Mouse (Mus musculus) embryonic facial prominence, embryonic 14.5 days (tissue): ENCODE measurements around the gene Asap3. TPM values are rescaled to one million over a fixed set of nuclear protein-coding genes. Genes with fewer than 3 reads are reported as not detected.

Source experiments
- ATAC-seq: fragments of 200-750 bp; cut with Nextera tagmentation; 2 replicates; pipeline ENCODE4 v1.8.0; 2017; ENCODE audit warnings: low read depth, moderate number of reproducible peaks, moderate TSS enrichment
- DNase-seq: peaks from one replicate; pipeline ENCODE4 v3.0.0-alpha.2; 2015; ENCODE audit warnings: low spot score
- H3K27ac ChIP-seq: fragments of 300-500 bp; sonication (generic); replicated peaks from 2 replicates; pipeline ENCODE4 v1.5.1; 2014; ENCODE audit warnings: low read depth, mild to moderate bottlenecking, low read length, moderate library complexity
- H3K27me3 ChIP-seq: fragments of 300-500 bp; sonication (generic); replicated peaks from 2 replicates; pipeline ENCODE4 v1.6.1; 2014; ENCODE audit warnings: low read length; ENCODE audit not compliant: control insufficient read depth, insufficient read depth
- H3K36me3 ChIP-seq: fragments of 300-500 bp; sonication (generic); 2 replicates; pipeline ENCODE4 v1.6.1; 2014; ENCODE audit warnings: low read length, mixed read lengths; ENCODE audit not compliant: control insufficient read depth, insufficient read depth
- H3K4me1 ChIP-seq: fragments of 300-500 bp; sonication (generic); 2 replicates; pipeline ENCODE4 v1.6.1; 2014; ENCODE audit warnings: antibody characterized with exemption, low read length; ENCODE audit not compliant: control insufficient read depth, insufficient read depth
- H3K4me2 ChIP-seq: fragments of 300-500 bp; sonication (generic); 2 replicates; pipeline ENCODE4 v1.6.1; 2014; ENCODE audit warnings: low read depth, mild to moderate bottlenecking, low read length, moderate library complexity, mixed read lengths
- H3K4me3 ChIP-seq: fragments of 300-500 bp; sonication (generic); 2 replicates; pipeline ENCODE4 v1.5.1; 2014; ENCODE audit warnings: low read depth, mild to moderate bottlenecking, low read length
- H3K9ac ChIP-seq: fragments of 300-500 bp; sonication (generic); 2 replicates; pipeline ENCODE4 v1.6.1; 2014; ENCODE audit warnings: low read depth, mild to moderate bottlenecking, low read length, moderate library complexity, mixed read lengths
- H3K9me3 ChIP-seq: fragments of 300-500 bp; sonication (generic); 2 replicates; pipeline ENCODE4 v1.6.1; 2016; ENCODE audit warnings: low read length; ENCODE audit not compliant: control insufficient read depth
- WGBS: fragments of 180-500 bp; shearing (Covaris S2); extraction: QIAGEN DNeasy Blood & Tissue Kit; methylation state at CpG from one replicate; pipeline ENCODE4 v1.1.7; 2014; 5-methylcytosine and 5-hydroxymethylcytosine counted together
- polyA plus RNA-seq: library from polyadenylated mRNA; unstranded; fragments of >200 nt; fragmentation: Nextera tagmentation; extraction: Ambion mirVana; gene quantifications from 2 replicates; pipeline ENCODE4 v1.2.1, GENCODE M21; 2014

Gene Asap3
- polyA plus RNA-seq, 1 experiment from 2014 or later: 8.1 TPM

GRCm38 (mm10) chr4:136220133-136220775 lies 14.1 kb downstream of the Asap3 start:
- WGBS: 6% methylated on average over 15 of the region's 17 CpGs
- no peaks in the 10 kb centered on the region for H3K27me3 ChIP-seq
- ATAC-seq (peak; percentile 74), DNase-seq (peak; percentile 86)
- H3K9ac ChIP-seq: 0 out of 2 replicates have a peak overlapping the region, but pooled peaks have one; percentile 14
- H3K4me1 ChIP-seq: peaks cover 47% of the 10 kb centered on the region
- peak overlapping the region; percentile 89 for H3K27ac ChIP-seq
- no peak overlapping the region for H3K4me3 ChIP-seq
- H3K9me3 ChIP-seq: no peaks in the 10 kb centered on the region
- 0 out of 2 replicates have a peak, but pooled peaks cover 4% of the 10 kb centered on the region for H3K36me3 ChIP-seq
- peak overlapping the region; percentile 43 for H3K4me2 ChIP-seq

- no peaks in the 10 kb centered on the region for H3K9me3 ChIP-seq
- H3K36me3 ChIP-seq: 0 out of 2 replicates have a peak, but pooled peaks cover 5% of the 10 kb centered on the region
- peak; percentile 26 for DNase-seq
- H3K27me3 ChIP-seq: no peaks in the 10 kb centered on the region
- no peak overlapping the region for H3K4me3 ChIP-seq
- peaks cover 25% of the 10 kb centered on the region for H3K4me1 ChIP-seq
- WGBS: 56% methylated on average over 13 of the region's 13 CpGs
- no peak; the same call in 1 of the 2 replicates for ATAC-seq
- no peak overlapping the region for H3K27ac ChIP-seq
- no peak overlapping the region for H3K4me2 ChIP-seq
- H3K9ac ChIP-seq: 0 out of 2 replicates have a peak overlapping the region, but pooled peaks have one; percentile 16
Measured at GRCm38 (mm10) chr4:136223549-136224239, 17.5 kb downstream of the Asap3 start.

- WGBS: 67% methylated on average over 5 of the region's 5 CpGs
- Histone ChIP-seq H3K4me1 (peaks cover 20% of the 10 kb centered on the region), H3K27me3 (no peaks in the 10 kb centered on the region), H3K36me3 (peaks cover 10% of the 10 kb centered on the region; the same call in 1 of the 2 replicates), H3K4me3 (no peak overlapping the region), H3K9ac (no peak overlapping the region), H3K4me2 (no peak overlapping the region), H3K27ac (no peak overlapping the region), H3K9me3 (no peaks in the 10 kb centered on the region)
- no peak for DNase-seq
- no peak for ATAC-seq
Measured at GRCm38 (mm10) chr4:136224240-136224559, 18.0 kb downstream of the Asap3 start.

GRCm38 (mm10) chr4:136224677-136225460 lies 18.7 kb downstream of the Asap3 start:
- Histone ChIP-seq H3K36me3 (peaks cover 14% of the 10 kb centered on the region; the same call in 1 of the 2 replicates), H3K4me2 (no peak overlapping the region), H3K9ac (no peak overlapping the region), H3K27ac (no peak overlapping the region), H3K27me3 (no peaks in the 10 kb centered on the region), H3K4me3 (no peak overlapping the region), H3K9me3 (no peaks in the 10 kb centered on the region), H3K4me1 (peaks cover 13% of the 10 kb centered on the region)
- 84% methylated on average over 23 of the region's 23 CpGs for WGBS
- ATAC-seq (no peak), DNase-seq (no peak)

GRCm38 (mm10) chr4:136227408-136227807 lies 21.2 kb downstream of the Asap3 start:
- H3K4me1 ChIP-seq: peaks cover 6% of the 10 kb centered on the region; the same call in 1 of the 2 replicates
- DNase-seq (no peak), ATAC-seq (no peak)
- H3K4me2 ChIP-seq: no peak overlapping the region
- peaks cover 11% of the 10 kb centered on the region; the same call in 1 of the 2 replicates for H3K36me3 ChIP-seq
- H3K27me3 ChIP-seq: no peaks in the 10 kb centered on the region
- H3K27ac ChIP-seq: no peak overlapping the region
- 61% methylated on average over 7 of the region's 7 CpGs for WGBS
- no peaks in the 10 kb centered on the region for H3K9me3 ChIP-seq
- no peak overlapping the region for H3K4me3 ChIP-seq
- no peak overlapping the region for H3K9ac ChIP-seq

- no peak for ATAC-seq
- WGBS: 80% methylated on average over 5 of the region's 5 CpGs
- Histone ChIP-seq H3K27ac (no peak overlapping the region), H3K9ac (no peak overlapping the region), H3K4me1 (peaks cover 5% of the 10 kb centered on the region; the same call in 1 of the 2 replicates), H3K4me2 (no peak overlapping the region), H3K27me3 (no peaks in the 10 kb centered on the region), H3K9me3 (no peaks in the 10 kb centered on the region), H3K4me3 (no peak overlapping the region), H3K36me3 (peaks cover 15% of the 10 kb centered on the region)
- DNase-seq: no peak
Measured at GRCm38 (mm10) chr4:136228640-136229039, 22.5 kb downstream of the Asap3 start.

- Histone ChIP-seq H3K9ac (no peak overlapping the region), H3K27ac (no peak overlapping the region), H3K27me3 (peaks cover 13% of the 10 kb centered on the region), H3K4me1 (no peaks in the 10 kb centered on the region), H3K4me3 (no peak overlapping the region), H3K4me2 (no peak overlapping the region), H3K36me3 (peaks cover 62% of the 10 kb centered on the region), H3K9me3 (no peaks in the 10 kb centered on the region)
- ATAC-seq (no peak), DNase-seq (no peak)
- 30% methylated on average over 10 of the region's 13 CpGs for WGBS
Measured at GRCm38 (mm10) chr4:136238669-136239068, 32.5 kb downstream of the Asap3 start.

GRCm38 (mm10) chr4:136239111-136239510 lies 32.9 kb downstream of the Asap3 start:
- Histone ChIP-seq H3K27ac (no peak overlapping the region), H3K4me2 (no peak overlapping the region), H3K9ac (no peak overlapping the region), H3K9me3 (no peaks in the 10 kb centered on the region), H3K4me3 (no peak overlapping the region), H3K27me3 (peaks cover 13% of the 10 kb centered on the region), H3K4me1 (no peaks in the 10 kb centered on the region), H3K36me3 (peaks cover 65% of the 10 kb centered on the region)
- DNase-seq (no peak), ATAC-seq (no peak)
- 80% methylated on average over 9 of the region's 9 CpGs for WGBS
